Mouse (Mus musculus) layer of hippocampus, adult 6 months (tissue): ENCODE data around the gene Olfr625-ps1. TPM values are rescaled to one million over a fixed set of nuclear protein-coding genes. Genes with fewer than 3 reads are reported as not detected.

Experiments
- long read RNA-seq, 2 experiments: library from polyadenylated mRNA; unstranded; transcript quantifications; one replicate each; pipeline ENCODE4 v2.0.0; 2019 to 2020
- polyA plus RNA-seq: library from polyadenylated mRNA; unstranded; fragments of <200 nt; fragmentation: Nextera tagmentation; gene quantifications from 2 replicates; pipeline ENCODE4 v1.2.3, GENCODE M21; 2021

The Olfr625-ps1 gene
- polyA plus RNA-seq = not detected in 2 replicates
- long read RNA-seq, experiment 1 = 0 reads
- long read RNA-seq, experiment 2 = 0 reads

GRCm38 (mm10) chr7:103682420-103682819, at the start of gene Olfr625-ps1:
Olfr625-ps1 (plus strand) TSS chr7:103682720.

GRCm38 (mm10) chr7:103642602-103643001, 39.9 kb upstream of the Olfr625-ps1 start, which contains the start of gene Olfr622:
Olfr622 (minus strand) TSS chr7:103642702.

GRCm38 (mm10) chr7:103663598-103663997, 18.9 kb upstream of the Olfr625-ps1 start, which contains the start of gene Olfr623:
Olfr623 (minus strand) TSS chr7:103663698.

GRCm38 (mm10) chr7:103671091-103671490, 11.4 kb upstream of the Olfr625-ps1 start, which contains the start of gene Olfr624:
Olfr624 (minus strand) TSS chr7:103671191.

GRCm38 (mm10) chr7:103714371-103714770, 31.9 kb downstream of the Olfr625-ps1 start, which contains the start of gene Olfr243:
Olfr243 (plus strand) TSS chr7:103714671.

DNA sequence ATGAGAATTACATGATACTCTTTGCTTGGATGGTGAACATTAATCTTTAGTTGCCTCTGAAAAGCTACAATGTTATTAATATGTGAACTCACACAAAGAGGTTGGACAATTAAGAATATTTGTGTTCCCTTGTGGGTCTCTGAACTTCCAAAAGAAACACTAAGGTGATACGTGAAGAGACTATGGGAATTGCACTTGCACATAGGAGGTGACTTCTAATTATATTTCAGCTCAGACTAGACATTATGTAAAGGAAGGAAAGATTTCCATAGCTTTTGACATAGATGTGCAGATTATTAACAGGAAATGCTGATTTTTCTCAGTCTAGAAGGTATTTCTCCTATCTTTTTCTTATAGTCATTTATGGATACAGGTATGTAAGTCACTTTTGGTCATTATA, 47.6 kb downstream of the Olfr625-ps1 start, which contains the start of gene Olfr628:
Gene Olfr628, plus strand, starts transcription at position 301 of the 400 bp plus-strand sequence.

Other genes with a start within 250 kb of the Olfr625-ps1 start
- gene Olfr605, start 237.3 kb upstream of the Olfr625-ps1 start, polyA plus RNA-seq = not detected in 2 replicates
- gene Olfr606, start 233.7 kb upstream of the Olfr625-ps1 start, polyA plus RNA-seq = not detected in 2 replicates
- gene Olfr607, start 218.6 kb upstream of the Olfr625-ps1 start, polyA plus RNA-seq = not detected in 2 replicates
- gene Olfr608, start 212.8 kb upstream of the Olfr625-ps1 start, polyA plus RNA-seq = not detected in 2 replicates
- not detected in 2 replicates for gene Olfr609, start 184.7 kb upstream of the Olfr625-ps1 start, polyA plus RNA-seq
- not detected in 2 replicates for gene Olfr610, start 170.6 kb upstream of the Olfr625-ps1 start, polyA plus RNA-seq
- gene Olfr611, start 161.9 kb upstream of the Olfr625-ps1 start, polyA plus RNA-seq = not detected in 2 replicates
- not detected in 2 replicates for gene Olfr612, start 140.0 kb upstream of the Olfr625-ps1 start, polyA plus RNA-seq
- not detected in 2 replicates for gene Olfr613, start 134.6 kb upstream of the Olfr625-ps1 start, polyA plus RNA-seq
- gene Olfr615, start 126.6 kb upstream of the Olfr625-ps1 start, polyA plus RNA-seq = not detected in 2 replicates
- not detected in 2 replicates for gene Olfr616, start 113.6 kb upstream of the Olfr625-ps1 start, polyA plus RNA-seq
- gene Olfr617, start 109.7 kb upstream of the Olfr625-ps1 start, polyA plus RNA-seq = not detected in 2 replicates
- not detected in 2 replicates for gene Olfr618, start 92.6 kb upstream of the Olfr625-ps1 start, polyA plus RNA-seq
- gene Olfr619, start 82.1 kb upstream of the Olfr625-ps1 start, polyA plus RNA-seq = not detected in 2 replicates
- not detected in 2 replicates for gene Olfr620, start 70.2 kb upstream of the Olfr625-ps1 start, polyA plus RNA-seq
- gene Olfr622, start 40.0 kb upstream of the Olfr625-ps1 start, polyA plus RNA-seq = not detected in 2 replicates
- not detected in 2 replicates for gene Olfr623, start 19.0 kb upstream of the Olfr625-ps1 start, polyA plus RNA-seq
- gene Olfr624, start 11.5 kb upstream of the Olfr625-ps1 start, polyA plus RNA-seq = not detected in 2 replicates
- gene Olfr243, start 32.0 kb downstream of the Olfr625-ps1 start, polyA plus RNA-seq = not detected in 2 replicates
- gene Olfr628, start 47.7 kb downstream of the Olfr625-ps1 start, polyA plus RNA-seq = not detected in 2 replicates
- not detected in 2 replicates for gene Olfr629, start 62.2 kb downstream of the Olfr625-ps1 start, polyA plus RNA-seq
- gene Olfr630, start 74.6 kb downstream of the Olfr625-ps1 start, polyA plus RNA-seq = not detected in 2 replicates
- not detected in 2 replicates for gene Olfr69, start 88.9 kb downstream of the Olfr625-ps1 start, polyA plus RNA-seq
- gene Olfr68, start 97.0 kb downstream of the Olfr625-ps1 start, polyA plus RNA-seq = not detected in 2 replicates
- gene Olfr67, start 109.1 kb downstream of the Olfr625-ps1 start, polyA plus RNA-seq = not detected in 2 replicates
- 0.80 and 2.0 TPM in 2 replicates for gene Hbb-bt, start 131.3 kb downstream of the Olfr625-ps1 start, polyA plus RNA-seq
- 6.5 and 12.6 TPM in 2 replicates for gene Hbb-bs, start 145.4 kb downstream of the Olfr625-ps1 start, polyA plus RNA-seq
- gene Hbb-bh2, start 157.8 kb downstream of the Olfr625-ps1 start, polyA plus RNA-seq = not detected in 2 replicates
- not detected in 2 replicates for gene Hbb-bh1, start 160.4 kb downstream of the Olfr625-ps1 start, polyA plus RNA-seq
- not detected in 2 replicates for gene Hbb-y, start 170.5 kb downstream of the Olfr625-ps1 start, polyA plus RNA-seq
- gene Olfr66, start 203.5 kb downstream of the Olfr625-ps1 start, polyA plus RNA-seq = not detected in 2 replicates
- gene Olfr64, start 211.8 kb downstream of the Olfr625-ps1 start, polyA plus RNA-seq = not detected in 2 replicates
- gene Olfr65, start 220.8 kb downstream of the Olfr625-ps1 start, polyA plus RNA-seq = not detected in 2 replicates
- gene Olfr631, start 246.1 kb downstream of the Olfr625-ps1 start, polyA plus RNA-seq = not detected in 2 replicates